Mouse (Mus musculus): ENCODE measurements around the gene Prpf40a. TPM values are rescaled to one million over a fixed set of nuclear protein-coding genes. Genes with fewer than 3 reads are reported as not detected.
A peak's percentile ranks its signal among the peaks of the same experiment; 100 is the strongest.

The Prpf40a gene
- polyA plus RNA-seq, 1 experiment from 2014 or later = 76.6 TPM

DNA sequence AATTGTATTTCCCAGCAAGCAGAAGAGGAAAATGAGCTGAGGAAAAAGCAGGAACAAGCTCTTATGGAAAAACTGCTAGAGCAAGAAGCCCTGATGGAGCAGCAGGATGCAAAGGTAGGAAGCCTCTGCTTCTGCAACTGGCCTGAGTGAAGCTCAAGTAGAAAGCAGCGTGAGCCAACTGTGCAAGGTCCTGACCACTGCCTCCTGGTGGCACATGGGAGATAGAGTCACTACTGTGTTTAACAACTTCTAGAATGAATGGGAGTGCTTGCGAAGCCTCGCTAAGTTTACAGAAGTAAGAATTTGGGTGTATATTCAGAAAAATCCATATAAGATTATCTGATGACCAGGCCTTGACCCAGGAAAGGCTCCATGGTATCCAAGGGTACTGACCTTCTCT is 65.1 kb downstream of the Prpf40a start:
- Histone ChIP-seq H3K4me3 (ENCODE audit: low read depth, low read length) (no peak overlapping the region), H3K36me3 (ENCODE audit: control insufficient read depth, insufficient read depth, low read length) (peaks cover 15% of the 10 kb centered on the region; the same call in 1 of the 2 replicates), H3K27ac (ENCODE audit: low read length) (no peak overlapping the region), H3K4me2 (ENCODE audit: low read length) (no peak overlapping the region), H3K9me3 (replicated peaks; ENCODE audit: control insufficient read depth, low read length, poor library complexity, severe bottlenecking) (no peaks in the 10 kb centered on the region; the same call in 1 of the 2 replicates), H3K4me1 (ENCODE audit: control insufficient read depth, insufficient read depth, low read length) (no peaks in the 10 kb centered on the region), H3K9ac (ENCODE audit: low read depth, low read length) (no peak overlapping the region), H3K27me3 (ENCODE audit: control insufficient read depth, insufficient read depth, low read depth, low read length) (no peaks in the 10 kb centered on the region)
- 88% methylated on average over 3 of the region's 3 CpGs for WGBS
- no peak for ATAC-seq

DNA sequence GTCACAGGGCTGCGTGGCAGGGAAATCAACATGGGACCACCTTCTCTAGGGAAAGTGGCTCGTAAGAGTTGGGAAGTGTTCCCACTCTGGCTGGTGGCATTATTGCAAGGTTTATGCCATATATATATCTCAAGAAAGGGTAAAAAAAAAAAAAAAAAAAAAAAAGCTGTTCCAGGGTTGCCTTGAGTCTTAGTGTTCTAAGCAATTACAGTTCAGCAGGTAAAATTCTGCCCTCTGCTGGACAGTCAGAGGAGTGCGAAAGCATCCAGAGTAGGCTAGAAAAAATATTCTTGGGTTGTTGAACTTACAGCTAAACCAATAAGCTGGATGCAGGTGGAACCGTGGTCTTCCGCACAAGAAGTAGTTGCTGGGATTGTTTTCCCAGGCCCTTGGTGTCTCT is 69.3 kb downstream of the Prpf40a start:
- peak; percentile 39; the same call in 1 of the 2 replicates for ATAC-seq
- H3K27me3 ChIP-seq (ENCODE audit: control insufficient read depth, insufficient read depth, low read depth, low read length) = no peaks in the 10 kb centered on the region
- H3K27ac ChIP-seq (ENCODE audit: low read length) = no peak overlapping the region
- H3K4me3 ChIP-seq (ENCODE audit: low read depth, low read length) = no peak overlapping the region
- H3K36me3 ChIP-seq (ENCODE audit: control insufficient read depth, insufficient read depth, low read length) = peaks cover 29% of the 10 kb centered on the region
- 76% methylated on average over 5 of the region's 5 CpGs for WGBS
- H3K9me3 ChIP-seq (replicated peaks; ENCODE audit: control insufficient read depth, low read length, poor library complexity, severe bottlenecking) = no peaks in the 10 kb centered on the region; the same call in 1 of the 2 replicates
- no peaks in the 10 kb centered on the region for H3K4me1 ChIP-seq (ENCODE audit: control insufficient read depth, insufficient read depth, low read length)
- no peak overlapping the region for H3K9ac ChIP-seq (ENCODE audit: low read depth, low read length)
- no peak overlapping the region for H3K4me2 ChIP-seq (ENCODE audit: low read length)

DNA sequence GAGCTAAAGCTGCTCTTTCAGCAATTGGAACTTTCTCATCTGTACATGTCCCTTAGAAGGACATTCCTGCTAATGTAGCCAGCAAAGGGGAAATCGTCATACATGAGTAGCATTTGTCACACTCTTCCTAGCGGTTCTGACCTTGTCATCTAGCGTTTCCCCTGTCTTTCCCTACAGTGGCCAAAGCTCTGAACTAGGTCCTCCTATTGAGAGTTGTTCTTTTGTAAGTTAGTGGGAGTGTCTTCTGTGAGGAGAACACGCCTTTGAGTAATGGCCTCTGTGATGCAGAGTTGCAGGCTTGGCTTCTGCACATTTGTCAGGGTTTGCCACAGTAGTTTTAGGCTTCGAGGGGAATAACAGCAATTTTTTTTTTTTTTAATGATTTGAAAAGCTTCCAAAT is 82.5 kb downstream of the Prpf40a start:
- Histone ChIP-seq H3K4me3 (ENCODE audit: low read depth, low read length) (no peak overlapping the region), H3K4me1 (ENCODE audit: control insufficient read depth, insufficient read depth, low read length) (0 out of 2 replicates have a peak, but pooled peaks cover 3% of the 10 kb centered on the region), H3K27ac (ENCODE audit: low read length) (no peak overlapping the region), H3K27me3 (ENCODE audit: control insufficient read depth, insufficient read depth, low read depth, low read length) (no peaks in the 10 kb centered on the region), H3K9me3 (replicated peaks; ENCODE audit: control insufficient read depth, low read length, poor library complexity, severe bottlenecking) (no peaks in the 10 kb centered on the region), H3K4me2 (ENCODE audit: low read length) (no peak overlapping the region), H3K9ac (ENCODE audit: low read depth, low read length) (no peak overlapping the region), H3K36me3 (ENCODE audit: control insufficient read depth, insufficient read depth, low read length) (peaks cover 14% of the 10 kb centered on the region)
- WGBS = 83% methylated on average over 5 of the region's 5 CpGs
- ATAC-seq = no peak

DNA sequence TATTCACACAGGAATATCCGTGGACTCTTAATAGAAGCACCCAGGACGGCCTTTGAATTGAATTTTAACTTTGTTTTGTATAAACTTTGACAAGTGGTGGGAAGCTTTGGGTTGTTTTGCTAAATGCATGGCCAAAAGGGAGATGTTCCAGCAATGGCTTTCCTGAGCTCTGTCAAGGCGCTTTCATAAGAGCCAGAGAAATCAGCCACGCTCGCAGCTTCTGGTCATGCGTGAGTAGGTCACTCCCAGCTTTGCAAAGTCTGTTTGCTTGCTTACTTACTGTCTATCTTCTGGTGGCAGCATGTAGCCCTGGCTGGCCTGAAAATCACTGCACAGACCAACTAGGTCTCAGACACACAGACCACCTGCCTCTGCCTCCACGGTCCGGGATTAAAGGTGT is 84.6 kb downstream of the Prpf40a start:
- Histone ChIP-seq H3K9me3 (replicated peaks; ENCODE audit: control insufficient read depth, low read length, poor library complexity, severe bottlenecking) (no peaks in the 10 kb centered on the region), H3K4me3 (ENCODE audit: low read depth, low read length) (no peak overlapping the region), H3K27ac (ENCODE audit: low read length) (no peak overlapping the region), H3K36me3 (ENCODE audit: control insufficient read depth, insufficient read depth, low read length) (peaks cover 17% of the 10 kb centered on the region), H3K4me1 (ENCODE audit: control insufficient read depth, insufficient read depth, low read length) (0 out of 2 replicates have a peak, but pooled peaks cover 3% of the 10 kb centered on the region), H3K4me2 (ENCODE audit: low read length) (no peak overlapping the region), H3K27me3 (ENCODE audit: control insufficient read depth, insufficient read depth, low read depth, low read length) (no peaks in the 10 kb centered on the region), H3K9ac (ENCODE audit: low read depth, low read length) (no peak overlapping the region)
- no peak for ATAC-seq
- WGBS = 90% methylated on average over 8 of the region's 8 CpGs

DNA sequence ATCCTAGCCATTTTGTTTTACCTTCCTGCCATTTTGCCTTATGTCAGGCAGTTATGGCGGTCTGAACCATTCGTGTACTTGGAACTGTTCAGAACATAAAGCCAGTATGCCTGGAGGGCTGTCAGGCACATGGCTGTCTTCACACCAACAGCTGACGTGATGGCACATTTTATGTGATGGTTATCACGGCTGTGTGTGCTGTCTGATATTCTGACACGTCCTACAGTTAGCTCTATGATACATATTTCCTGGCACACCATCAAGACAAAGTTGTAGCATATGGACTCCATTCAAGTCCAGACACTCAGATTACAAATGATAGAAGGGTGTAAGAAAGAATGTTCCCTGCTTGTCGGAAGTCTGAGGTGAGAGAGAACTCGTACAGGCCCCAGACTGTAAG is 85.0 kb downstream of the Prpf40a start:
- ATAC-seq = peak; percentile 42; the same call in 1 of the 2 replicates
- Histone ChIP-seq H3K4me3 (ENCODE audit: low read depth, low read length) (no peak overlapping the region), H3K4me2 (ENCODE audit: low read length) (no peak overlapping the region), H3K9me3 (replicated peaks; ENCODE audit: control insufficient read depth, low read length, poor library complexity, severe bottlenecking) (no peaks in the 10 kb centered on the region), H3K27ac (ENCODE audit: low read length) (no peak overlapping the region), H3K27me3 (ENCODE audit: control insufficient read depth, insufficient read depth, low read depth, low read length) (no peaks in the 10 kb centered on the region), H3K9ac (ENCODE audit: low read depth, low read length) (no peak overlapping the region), H3K4me1 (ENCODE audit: control insufficient read depth, insufficient read depth, low read length) (0 out of 2 replicates have a peak, but pooled peaks cover 3% of the 10 kb centered on the region), H3K36me3 (ENCODE audit: control insufficient read depth, insufficient read depth, low read length) (peaks cover 17% of the 10 kb centered on the region)
- WGBS = 92% methylated on average over 7 of the region's 7 CpGs

DNA sequence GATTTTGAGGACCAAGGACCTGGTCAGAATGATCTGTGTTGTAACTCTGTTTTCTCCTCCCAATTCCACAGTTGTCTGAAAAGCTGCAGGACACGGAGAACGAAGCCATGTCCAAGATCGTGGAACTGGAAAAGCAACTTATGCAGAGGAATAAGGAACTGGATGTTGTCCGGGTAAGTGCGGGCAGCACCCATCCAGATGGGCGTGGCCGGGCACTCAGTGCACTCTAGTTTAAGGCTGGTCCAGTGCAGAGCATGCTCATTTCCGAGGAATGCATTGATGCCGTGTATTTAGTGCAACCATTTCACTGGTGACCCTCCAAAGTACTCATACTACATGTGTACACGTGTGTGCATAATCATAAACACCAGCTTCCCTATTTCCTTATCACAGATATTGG is 85.7 kb downstream of the Prpf40a start:
- Histone ChIP-seq H3K4me3 (ENCODE audit: low read depth, low read length) (no peak overlapping the region), H3K9me3 (replicated peaks; ENCODE audit: control insufficient read depth, low read length, poor library complexity, severe bottlenecking) (no peaks in the 10 kb centered on the region), H3K4me2 (ENCODE audit: low read length) (no peak overlapping the region), H3K9ac (ENCODE audit: low read depth, low read length) (no peak overlapping the region), H3K27ac (ENCODE audit: low read length) (no peak overlapping the region), H3K27me3 (ENCODE audit: control insufficient read depth, insufficient read depth, low read depth, low read length) (no peaks in the 10 kb centered on the region), H3K4me1 (ENCODE audit: control insufficient read depth, insufficient read depth, low read length) (0 out of 2 replicates have a peak, but pooled peaks cover 3% of the 10 kb centered on the region), H3K36me3 (ENCODE audit: control insufficient read depth, insufficient read depth, low read length) (peaks cover 14% of the 10 kb centered on the region)
- ATAC-seq = no peak
- WGBS = 95% methylated on average over 10 of the region's 10 CpGs

DNA sequence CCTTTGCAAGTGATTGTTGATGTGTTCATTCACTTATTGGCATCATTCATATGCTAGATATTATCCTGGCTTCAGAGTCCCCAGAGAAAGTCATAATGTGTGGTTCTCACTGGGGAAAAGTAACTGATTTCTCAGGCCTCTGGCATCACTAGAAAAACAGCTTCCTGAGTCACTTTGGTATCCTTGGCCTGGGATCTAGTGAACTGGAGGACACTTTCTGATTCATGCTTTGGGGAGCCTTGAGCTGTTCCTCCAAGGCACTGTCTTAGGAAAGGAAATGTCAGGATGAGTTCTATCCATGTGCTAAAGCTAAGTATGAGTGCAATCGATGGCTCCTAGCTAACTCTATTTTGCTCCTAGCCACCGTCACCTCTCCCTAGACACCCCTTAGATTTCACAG is 88.2 kb downstream of the Prpf40a start:
- Histone ChIP-seq H3K27me3 (ENCODE audit: control insufficient read depth, insufficient read depth, low read depth, low read length) (no peaks in the 10 kb centered on the region), H3K27ac (ENCODE audit: low read length) (no peak overlapping the region), H3K4me1 (ENCODE audit: control insufficient read depth, insufficient read depth, low read length) (0 out of 2 replicates have a peak, but pooled peaks cover 3% of the 10 kb centered on the region), H3K36me3 (ENCODE audit: control insufficient read depth, insufficient read depth, low read length) (peaks cover 11% of the 10 kb centered on the region), H3K4me2 (ENCODE audit: low read length) (no peak overlapping the region), H3K9ac (ENCODE audit: low read depth, low read length) (no peak overlapping the region), H3K9me3 (replicated peaks; ENCODE audit: control insufficient read depth, low read length, poor library complexity, severe bottlenecking) (no peaks in the 10 kb centered on the region), H3K4me3 (ENCODE audit: low read depth, low read length) (no peak overlapping the region)
- WGBS = 100% methylated on average over 2 of the region's 2 CpGs
- ATAC-seq = no peak

DNA sequence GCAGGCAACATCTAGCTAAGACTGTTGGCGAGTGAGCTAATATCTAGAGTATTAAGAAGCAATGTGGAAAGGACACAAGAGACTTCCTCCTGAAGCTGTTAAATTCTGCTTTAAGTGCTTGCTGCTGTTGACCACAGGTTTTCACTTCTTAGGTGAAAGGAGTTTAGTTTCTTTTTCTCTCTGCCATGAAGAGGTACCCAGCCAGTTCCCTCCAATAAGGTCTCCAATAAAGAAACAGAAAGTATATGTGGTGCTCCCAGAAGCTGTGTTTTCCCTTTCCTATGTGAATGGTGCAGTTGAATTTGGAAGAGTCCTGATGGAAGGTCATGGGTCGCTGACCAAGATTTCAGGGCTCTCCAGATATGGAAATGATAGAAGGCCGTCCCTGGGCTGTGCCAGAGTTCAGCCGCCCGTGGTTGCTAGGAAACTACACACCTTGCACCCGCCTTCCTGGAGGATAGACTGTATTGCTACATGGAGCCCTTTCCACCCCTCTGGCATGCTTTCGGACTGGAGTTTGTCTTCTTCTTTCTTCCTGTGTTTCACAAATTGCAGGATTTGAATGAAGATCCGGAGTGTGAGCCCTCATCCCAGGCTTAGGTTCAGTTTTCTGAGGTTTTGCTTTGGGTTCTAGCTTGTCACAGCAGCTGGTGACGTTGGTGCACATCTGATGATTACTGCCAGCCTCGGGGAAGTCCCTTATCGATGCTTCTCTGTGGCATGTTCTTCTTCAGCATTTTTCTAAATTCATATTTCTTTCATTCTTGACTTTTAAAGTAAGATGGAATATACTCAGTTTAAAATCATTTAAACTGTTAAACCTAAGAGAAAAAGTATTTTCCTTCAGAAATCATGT is 89.0 kb downstream of the Prpf40a start:
- H3K27me3 ChIP-seq (ENCODE audit: control insufficient read depth, insufficient read depth, low read depth, low read length) = no peaks in the 10 kb centered on the region
- H3K9ac ChIP-seq (ENCODE audit: low read depth, low read length) = no peak overlapping the region
- H3K9me3 ChIP-seq (replicated peaks; ENCODE audit: control insufficient read depth, low read length, poor library complexity, severe bottlenecking) = no peaks in the 10 kb centered on the region
- 85% methylated on average over 11 of the region's 11 CpGs for WGBS
- no peak overlapping the region for H3K27ac ChIP-seq (ENCODE audit: low read length)
- no peak overlapping the region for H3K4me2 ChIP-seq (ENCODE audit: low read length)
- no peak for ATAC-seq
- no peak overlapping the region for H3K4me3 ChIP-seq (ENCODE audit: low read depth, low read length)
- no peaks in the 10 kb centered on the region for H3K4me1 ChIP-seq (ENCODE audit: control insufficient read depth, insufficient read depth, low read length)
- peaks cover 5% of the 10 kb centered on the region; the same call in 1 of the 2 replicates for H3K36me3 ChIP-seq (ENCODE audit: control insufficient read depth, insufficient read depth, low read length)

DNA sequence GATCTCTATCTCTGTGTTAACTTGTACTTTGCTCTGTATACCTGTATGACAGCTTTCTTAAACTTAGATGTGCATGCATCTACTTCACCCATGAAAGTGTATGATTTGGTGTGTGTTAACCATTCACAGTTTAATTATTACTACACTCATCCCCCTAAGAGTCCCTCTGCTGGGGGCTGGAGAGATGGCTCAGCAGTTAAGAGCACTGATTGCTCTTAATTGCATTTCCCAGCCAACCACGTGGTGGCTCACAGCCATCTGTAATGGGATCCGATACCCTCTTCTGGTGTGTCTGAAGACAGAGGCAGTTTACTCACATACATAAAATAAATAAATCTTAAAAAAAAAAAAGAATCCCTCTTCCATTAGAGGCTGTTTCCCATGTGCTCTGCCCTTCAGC is 91.0 kb downstream of the Prpf40a start:
- WGBS = 46% methylated on average over 2 of the region's 2 CpGs
- Histone ChIP-seq H3K36me3 (ENCODE audit: control insufficient read depth, insufficient read depth, low read length) (peaks cover 3% of the 10 kb centered on the region; the same call in 1 of the 2 replicates), H3K4me1 (ENCODE audit: control insufficient read depth, insufficient read depth, low read length) (no peaks in the 10 kb centered on the region), H3K4me2 (ENCODE audit: low read length) (no peak overlapping the region), H3K9me3 (replicated peaks; ENCODE audit: control insufficient read depth, low read length, poor library complexity, severe bottlenecking) (no peaks in the 10 kb centered on the region), H3K27ac (ENCODE audit: low read length) (no peak overlapping the region), H3K9ac (ENCODE audit: low read depth, low read length) (no peak overlapping the region), H3K4me3 (ENCODE audit: low read depth, low read length) (no peak overlapping the region), H3K27me3 (ENCODE audit: control insufficient read depth, insufficient read depth, low read depth, low read length) (no peaks in the 10 kb centered on the region)
- 0 out of 2 replicates have a peak, but pooled peaks have one; percentile 32 for ATAC-seq
